Mouse (Mus musculus) testis, adult 2 months (tissue): ENCODE data around the gene Ppp1r12b. TPM values are rescaled to one million over a fixed set of nuclear protein-coding genes. Genes with fewer than 3 reads are reported as not detected.

Experiments
- H3K27ac ChIP-seq: fragments of 200-500 bp; 2 replicates; pipeline ENCODE4 v1.5.1; 2012; ENCODE audit warnings: low read depth, low read length; ENCODE audit not compliant: control insufficient read depth, insufficient read depth
- H3K27me3 ChIP-seq: fragments of 200-500 bp; 2 replicates; pipeline ENCODE4 v1.6.1; 2012; ENCODE audit warnings: mild to moderate bottlenecking, low read length, moderate library complexity; ENCODE audit not compliant: control insufficient read depth, insufficient read depth
- H3K36me3 ChIP-seq: fragments of 200-500 bp; 2 replicates; pipeline ENCODE4 v1.6.1; 2012; ENCODE audit warnings: mild to moderate bottlenecking, low read length; ENCODE audit not compliant: control insufficient read depth, insufficient read depth
- H3K4me1 ChIP-seq: fragments of 200-500 bp; 2 replicates; pipeline ENCODE4 v1.6.1; 2012; ENCODE audit warnings: low read length; ENCODE audit not compliant: control insufficient read depth, insufficient read depth
- H3K4me3 ChIP-seq: fragments of 200-500 bp; 2 replicates; pipeline ENCODE4 v1.5.1; 2012; ENCODE audit warnings: low read depth, mild to moderate bottlenecking, low read length, moderate library complexity, mixed read lengths; ENCODE audit not compliant: control insufficient read depth
- CTCF ChIP-seq: fragments of 200-500 bp; IDR thresholded peaks from 2 replicates; pipeline ENCODE4 v1.5.1; 2012; ENCODE audit warnings: low read depth, mild to moderate bottlenecking, inconsistent platforms, low read length, moderate library complexity; ENCODE audit not compliant: control insufficient read depth, insufficient read depth, insufficient replicate concordance
- POLR2A ChIP-seq: fragments of 200-500 bp; IDR thresholded peaks from 2 replicates; pipeline ENCODE4 v1.6.1; 2012; ENCODE audit warnings: low read depth, mild to moderate bottlenecking, inconsistent platforms, low read length, moderate library complexity; ENCODE audit not compliant: control insufficient read depth
- polyA plus RNA-seq: library from polyadenylated mRNA; depleted of rRNA; stranded (reverse); fragments of >200 nt; gene quantifications from 2 replicates; pipeline ENCODE4 v1.2.3, GENCODE M21; 2012

Ppp1r12b gene
- polyA plus RNA-seq, 1 experiment = 7.1 TPM

- Histone ChIP-seq H3K27ac (no peak overlapping the region), H3K36me3 (no peaks in the 10 kb centered on the region), H3K4me1 (no peaks in the 10 kb centered on the region; the same call in 1 of the 2 replicates), H3K27me3 (no peaks in the 10 kb centered on the region), H3K4me3 (no peak overlapping the region)
- TF ChIP-seq CTCF (no peak), POLR2A (no peak)
These were observed 191.8 kb downstream of the Ppp1r12b start for GRCm38 (mm10) chr1:134763776-134764438.

DNA sequence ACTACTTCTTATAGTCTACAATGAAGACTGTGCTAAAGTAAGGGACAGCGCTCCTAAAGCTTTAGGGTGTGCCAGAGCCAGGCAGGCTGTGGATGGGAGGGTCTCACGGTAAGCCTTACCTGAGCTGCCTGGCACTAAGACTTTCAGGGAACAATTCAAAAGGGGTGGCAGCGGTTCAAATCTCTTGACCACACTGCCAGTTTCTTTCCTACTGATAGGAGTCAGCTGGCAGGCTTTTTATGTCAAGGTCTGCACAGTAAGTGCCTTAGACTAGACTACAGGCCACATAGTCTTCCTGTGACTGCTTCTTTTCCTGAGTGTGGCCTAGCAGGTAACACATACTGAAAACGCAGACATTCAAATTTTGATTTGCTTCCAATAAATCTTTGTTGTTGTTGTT lies 192.5 kb downstream of the Ppp1r12b start:
- no peak overlapping the region for H3K27ac ChIP-seq
- H3K36me3 ChIP-seq = no peaks in the 10 kb centered on the region
- no peak for TF ChIP-seq POLR2A
- TF ChIP-seq CTCF = no peak
- H3K4me3 ChIP-seq = no peak overlapping the region
- no peaks in the 10 kb centered on the region for H3K27me3 ChIP-seq
- H3K4me1 ChIP-seq = no peaks in the 10 kb centered on the region; the same call in 1 of the 2 replicates

DNA sequence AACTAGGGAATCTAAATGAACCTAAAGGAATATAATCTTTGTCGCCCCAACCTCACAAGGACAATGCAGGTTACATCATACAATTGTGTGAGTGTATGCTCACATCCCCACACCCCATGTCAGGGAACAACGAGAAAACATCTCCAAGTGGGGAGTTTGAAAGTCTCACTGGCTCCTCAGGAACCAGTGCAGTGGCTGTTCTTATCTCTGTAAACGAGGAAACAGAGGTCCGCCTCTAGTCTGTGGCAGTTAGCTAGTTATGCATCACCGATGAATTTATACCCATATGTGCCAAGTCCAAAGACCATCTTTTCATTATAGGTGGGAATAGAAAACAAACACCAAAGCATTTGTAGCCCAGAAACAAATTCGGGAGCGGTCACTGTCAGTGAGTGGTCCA lies 194.2 kb downstream of the Ppp1r12b start:
- Histone ChIP-seq H3K36me3 (no peaks in the 10 kb centered on the region), H3K4me3 (no peak overlapping the region), H3K27me3 (no peaks in the 10 kb centered on the region), H3K4me1 (no peaks in the 10 kb centered on the region; the same call in 1 of the 2 replicates), H3K27ac (no peak overlapping the region)
- TF ChIP-seq CTCF = no peak
- no peak for TF ChIP-seq POLR2A

GRCm38 (mm10) chr1:134760642-134761041 lies 195.1 kb downstream of the Ppp1r12b start:
- Histone ChIP-seq H3K4me1 (no peaks in the 10 kb centered on the region; the same call in 1 of the 2 replicates), H3K27ac (no peak overlapping the region), H3K27me3 (no peaks in the 10 kb centered on the region), H3K36me3 (no peaks in the 10 kb centered on the region), H3K4me3 (no peak overlapping the region)
- no peak for TF ChIP-seq POLR2A
- no peak for TF ChIP-seq CTCF

- Histone ChIP-seq H3K4me3 (no peak overlapping the region), H3K27ac (no peak overlapping the region), H3K4me1 (no peaks in the 10 kb centered on the region; the same call in 1 of the 2 replicates), H3K36me3 (no peaks in the 10 kb centered on the region), H3K27me3 (no peaks in the 10 kb centered on the region)
- TF ChIP-seq CTCF = no peak
- no peak for TF ChIP-seq POLR2A
These were observed 196.6 kb downstream of the Ppp1r12b start for GRCm38 (mm10) chr1:134759133-134759532.

- no peak for TF ChIP-seq POLR2A
- TF ChIP-seq CTCF = no peak
- Histone ChIP-seq H3K27ac (no peak overlapping the region), H3K36me3 (no peaks in the 10 kb centered on the region), H3K27me3 (no peaks in the 10 kb centered on the region), H3K4me3 (no peak overlapping the region), H3K4me1 (peaks cover 12% of the 10 kb centered on the region)
These were observed 198.5 kb downstream of the Ppp1r12b start for GRCm38 (mm10) chr1:134757230-134757629.

DNA sequence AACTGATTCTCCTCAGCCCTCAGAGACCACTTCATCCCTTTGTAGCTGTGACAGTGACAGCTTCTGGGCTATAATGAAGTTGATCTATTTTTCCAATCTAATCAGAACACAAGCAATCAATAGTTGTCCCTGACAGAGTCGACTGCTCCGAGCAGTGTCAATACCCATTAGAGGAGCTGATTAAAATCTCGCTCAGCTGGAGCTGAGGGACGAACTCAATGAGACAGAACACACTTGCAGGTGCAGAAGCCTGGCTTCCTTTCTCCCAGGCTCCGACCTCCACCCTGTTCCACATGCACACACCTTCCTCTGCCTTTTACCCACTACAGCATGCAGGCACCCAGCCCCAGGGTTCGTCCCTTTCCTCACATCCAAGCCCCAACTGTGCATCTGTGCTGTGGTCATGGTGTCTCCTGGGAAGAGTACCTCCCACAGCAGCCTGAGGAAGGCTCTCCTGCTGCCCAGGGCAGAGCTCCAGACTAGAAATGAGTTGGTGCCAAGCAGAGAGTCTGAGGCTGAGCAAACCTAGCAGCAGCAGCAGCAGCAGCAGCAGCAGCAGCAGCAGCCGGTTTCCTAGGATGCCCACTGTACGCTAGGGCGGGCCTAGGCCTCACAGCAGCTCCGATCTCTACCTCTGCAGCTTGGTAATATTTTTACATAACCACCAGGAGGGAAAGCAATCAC lies 199.4 kb downstream of the Ppp1r12b start:
- Histone ChIP-seq H3K4me1 (peaks cover 12% of the 10 kb centered on the region), H3K27ac (peak overlapping the region; percentile 59)

More for the DNA sequence above, 199.4 kb downstream of the Ppp1r12b start:
- no peaks in the 10 kb centered on the region for H3K27me3 ChIP-seq
- no peak for TF ChIP-seq CTCF
- no peak for TF ChIP-seq POLR2A
- H3K36me3 ChIP-seq = no peaks in the 10 kb centered on the region
- H3K4me3 ChIP-seq = no peak overlapping the region
